Mouse (Mus musculus) heart, adult 2 months (tissue): ENCODE data around the gene Bpnt1. TPM values are rescaled to one million over a fixed set of nuclear protein-coding genes. Genes with fewer than 3 reads are reported as not detected.

ENCODE experiments used
- DNase-seq, 2 experiments: peaks; one replicate each; pipeline ENCODE4 v3.0.0; 2021
- H3K27ac ChIP-seq: fragments of 200-600 bp; 2 replicates; pipeline ENCODE4 v1.8.1; 2022
- H3K27me3 ChIP-seq: fragments of 200-500 bp; 2 replicates; pipeline ENCODE4 v1.6.1; 2012; ENCODE audit warnings: mild to moderate bottlenecking, low read length, inconsistent platforms, mixed read lengths; ENCODE audit not compliant: control insufficient read depth, insufficient read depth
- H3K36me3 ChIP-seq: fragments of 200-500 bp; 2 replicates; pipeline ENCODE4 v1.6.1; 2012; ENCODE audit warnings: low read length, inconsistent platforms; ENCODE audit not compliant: control insufficient read depth, insufficient read depth
- H3K4me1 ChIP-seq: fragments of 200-500 bp; 2 replicates; pipeline ENCODE4 v1.6.1; 2011; ENCODE audit warnings: low read length; ENCODE audit not compliant: control insufficient read depth, insufficient read depth
- H3K4me3 ChIP-seq: fragments of 200-600 bp; 2 replicates; pipeline ENCODE4 v1.8.1; 2022
- H3K79me2 ChIP-seq: fragments of 200-500 bp; replicated peaks from 2 replicates; pipeline ENCODE4 v1.6.1; 2012; ENCODE audit warnings: mild to moderate bottlenecking, inconsistent platforms, low read length, moderate library complexity, mixed read lengths; ENCODE audit not compliant: control insufficient read depth, insufficient read depth
- H3K9ac ChIP-seq: fragments of 200-500 bp; 2 replicates; pipeline ENCODE4 v1.6.1; 2012; ENCODE audit warnings: low read depth, mild to moderate bottlenecking, control low read depth, inconsistent platforms, low read length, mixed read lengths
- CTCF ChIP-seq: fragments of 200-600 bp; IDR thresholded peaks from 2 replicates; pipeline ENCODE4 v1.8.1; 2022; ENCODE audit warnings: antibody characterized with exemption, mild to moderate bottlenecking, moderate library complexity
- EP300 ChIP-seq: fragments of 200-500 bp; IDR thresholded peaks from 2 replicates; pipeline ENCODE4 v1.6.1; 2011; ENCODE audit warnings: low read depth, low read length, control low read depth; ENCODE audit not compliant: insufficient read depth
- POLR2A ChIP-seq: fragments of 200-500 bp; IDR thresholded peaks from 2 replicates; pipeline ENCODE4 v1.6.1; 2011; ENCODE audit warnings: mild to moderate bottlenecking, low read depth, low read length, control low read depth; ENCODE audit not compliant: insufficient read depth
- WGBS: fragments of 180-500 bp; shearing (Covaris S2); methylation state at CpG from one replicate; pipeline ENCODE4 v1.1.7; 2018; 5-methylcytosine and 5-hydroxymethylcytosine counted together
- intact Hi-C: fragments of 180-260 bp; cut with DNase I; formaldehyde crosslinking; loops from one replicate; pipeline ENCODE4 v1.15.1; 2025
- polyA plus RNA-seq: library from polyadenylated mRNA; depleted of rRNA; stranded (reverse); fragments of >200 nt; gene quantifications from 2 replicates; pipeline ENCODE4 v1.2.3, GENCODE M21; 2012
- total RNA-seq, 2 experiments: library from RNA; stranded (reverse); gene quantifications; 2 replicates each; pipeline ENCODE4 v1.2.3; 2021

The Bpnt1 gene
- total and polyA plus RNA-seq, 3 experiments = 26.3 to 29.6 (median 27.8) TPM

- H3K79me2 ChIP-seq = no peaks in the 10 kb centered on the region
- no peaks in the 10 kb centered on the region for H3K27me3 ChIP-seq
- TF ChIP-seq CTCF = peak; percentile 49
- TF ChIP-seq POLR2A = no peak
- TF ChIP-seq EP300 = no peak
- no peaks in the 10 kb centered on the region for H3K4me1 ChIP-seq
- no peak overlapping the region for H3K4me3 ChIP-seq
- intact Hi-C loops = no loop called here
- no peaks in the 10 kb centered on the region for H3K36me3 ChIP-seq
- H3K27ac ChIP-seq = no peak overlapping the region
- WGBS = 73% methylated on average over 10 of the region's 10 CpGs
- no peak overlapping the region for H3K9ac ChIP-seq
- no peak for DNase-seq
Measured at GRCm38 (mm10) chr1:185346188-185346587, 14.2 kb downstream of the Bpnt1 start.

GRCm38 (mm10) chr1:185349741-185350140 lies 17.8 kb downstream of the Bpnt1 start:
- Histone ChIP-seq H3K27me3 (no peaks in the 10 kb centered on the region), H3K36me3 (no peaks in the 10 kb centered on the region), H3K27ac (no peak overlapping the region), H3K79me2 (no peaks in the 10 kb centered on the region), H3K9ac (no peak overlapping the region), H3K4me1 (no peaks in the 10 kb centered on the region), H3K4me3 (no peak overlapping the region)
- no peak for TF ChIP-seq CTCF
- no peak for TF ChIP-seq POLR2A
- TF ChIP-seq EP300 = no peak
- WGBS = 93% methylated on average over 14 of the region's 14 CpGs
- DNase-seq = no peak
- intact Hi-C loops = no loop called here

- H3K27ac ChIP-seq = no peak overlapping the region
- TF ChIP-seq POLR2A = no peak
- no peak for TF ChIP-seq CTCF
- TF ChIP-seq EP300 = no peak
- no peaks in the 10 kb centered on the region for H3K27me3 ChIP-seq
- no peak for DNase-seq
- H3K36me3 ChIP-seq = no peaks in the 10 kb centered on the region
- intact Hi-C loops = no loop called here
- 95% methylated on average over 4 of the region's 4 CpGs for WGBS
- H3K79me2 ChIP-seq = no peaks in the 10 kb centered on the region
- no peak overlapping the region for H3K4me3 ChIP-seq
- no peaks in the 10 kb centered on the region for H3K4me1 ChIP-seq
- no peak overlapping the region for H3K9ac ChIP-seq
Measured at GRCm38 (mm10) chr1:185350611-185351010, 18.7 kb downstream of the Bpnt1 start.

- Histone ChIP-seq H3K27me3 (no peaks in the 10 kb centered on the region), H3K79me2 (no peaks in the 10 kb centered on the region), H3K36me3 (no peaks in the 10 kb centered on the region), H3K27ac (no peak overlapping the region), H3K9ac (no peak overlapping the region), H3K4me3 (no peak overlapping the region), H3K4me1 (no peaks in the 10 kb centered on the region)
- WGBS = 86% methylated on average over 12 of the region's 12 CpGs
- TF ChIP-seq CTCF = no peak
- no peak for TF ChIP-seq EP300
- TF ChIP-seq POLR2A = no peak
- intact Hi-C loops = no loop called here
- no peak for DNase-seq
Measured at GRCm38 (mm10) chr1:185352151-185352550, 20.2 kb downstream of the Bpnt1 start.

- Histone ChIP-seq H3K27ac (no peak overlapping the region), H3K79me2 (no peaks in the 10 kb centered on the region), H3K27me3 (no peaks in the 10 kb centered on the region), H3K4me3 (no peak overlapping the region), H3K36me3 (no peaks in the 10 kb centered on the region), H3K9ac (no peak overlapping the region), H3K4me1 (no peaks in the 10 kb centered on the region)
- DNase-seq = no peak
- TF ChIP-seq EP300 = no peak
- no peak for TF ChIP-seq CTCF
- TF ChIP-seq POLR2A = no peak
- 95% methylated on average over 8 of the region's 8 CpGs for WGBS
- intact Hi-C loops = no loop called here
Measured at GRCm38 (mm10) chr1:185353351-185353750, 21.4 kb downstream of the Bpnt1 start.

- TF ChIP-seq EP300 = no peak
- no peak for TF ChIP-seq POLR2A
- no peak for TF ChIP-seq CTCF
- WGBS = 85% methylated on average over 4 of the region's 4 CpGs
- no peaks in the 10 kb centered on the region for H3K36me3 ChIP-seq
- H3K4me3 ChIP-seq = no peak overlapping the region
- no peak overlapping the region for H3K9ac ChIP-seq
- no peak for DNase-seq
- H3K79me2 ChIP-seq = no peaks in the 10 kb centered on the region
- no peaks in the 10 kb centered on the region for H3K4me1 ChIP-seq
- no peaks in the 10 kb centered on the region for H3K27me3 ChIP-seq
- intact Hi-C loops = no loop called here
- H3K27ac ChIP-seq = no peak overlapping the region
Measured at GRCm38 (mm10) chr1:185354731-185355130, 22.8 kb downstream of the Bpnt1 start.

- Histone ChIP-seq H3K27me3 (no peaks in the 10 kb centered on the region), H3K9ac (no peak overlapping the region), H3K27ac (no peak overlapping the region), H3K79me2 (no peaks in the 10 kb centered on the region), H3K4me1 (no peaks in the 10 kb centered on the region), H3K4me3 (no peak overlapping the region), H3K36me3 (no peaks in the 10 kb centered on the region)
- intact Hi-C loops = no loop called here
- no peak for DNase-seq
- WGBS = 96% methylated on average over 8 of the region's 8 CpGs
- no peak for TF ChIP-seq EP300
- TF ChIP-seq CTCF = no peak
- TF ChIP-seq POLR2A = no peak
Measured at GRCm38 (mm10) chr1:185356246-185356645, 24.3 kb downstream of the Bpnt1 start.
